Mouse (Mus musculus) thymus, adult 2 months (tissue): Measurements from ENCODE around the gene Ccl11. TPM values are rescaled to one million over a fixed set of nuclear protein-coding genes. Genes with fewer than 3 reads are reported as not detected.

Experiments used
- DNase-seq: peaks from one replicate; pipeline ENCODE4 v3.0.0; 2021
- H3K27ac ChIP-seq: fragments of 200-500 bp; 2 replicates; pipeline ENCODE4 v1.5.1; 2012; ENCODE audit warnings: low read length, control low read depth; ENCODE audit not compliant: control insufficient read depth, insufficient read depth
- H3K27me3 ChIP-seq: fragments of 200-500 bp; 2 replicates; pipeline ENCODE4 v1.6.1; 2012; ENCODE audit warnings: mild to moderate bottlenecking, low read length, moderate library complexity, mixed read lengths; ENCODE audit not compliant: control insufficient read depth, insufficient read depth
- H3K36me3 ChIP-seq: fragments of 200-500 bp; 2 replicates; pipeline ENCODE4 v1.6.1; 2012; ENCODE audit warnings: mild to moderate bottlenecking, low read length, moderate library complexity; ENCODE audit not compliant: control insufficient read depth, insufficient read depth
- H3K4me1 ChIP-seq: fragments of 200-500 bp; replicated peaks from 2 replicates; pipeline ENCODE4 v1.6.1; 2012; ENCODE audit warnings: low read length; ENCODE audit not compliant: control insufficient read depth, insufficient read depth
- H3K4me3 ChIP-seq: fragments of 200-500 bp; 2 replicates; pipeline ENCODE4 v1.5.1; 2012; ENCODE audit warnings: mild to moderate bottlenecking, low read length, control low read depth, moderate library complexity; ENCODE audit not compliant: control insufficient read depth, insufficient read depth
- CTCF ChIP-seq: fragments of 200-500 bp; IDR thresholded peaks from 2 replicates; pipeline ENCODE4 v1.5.1; 2012; ENCODE audit warnings: mild to moderate bottlenecking, control low read depth, low read length, moderate library complexity, borderline replicate concordance; ENCODE audit not compliant: control insufficient read depth, poor library complexity, insufficient read depth; ENCODE audit errors: extremely low read depth
- POLR2A ChIP-seq: fragments of 200-500 bp; IDR thresholded peaks from 2 replicates; pipeline ENCODE4 v1.6.1; 2012; ENCODE audit warnings: mild to moderate bottlenecking, low read length, control low read depth, moderate library complexity; ENCODE audit not compliant: control insufficient read depth, poor library complexity, insufficient read depth; ENCODE audit errors: extremely low read depth
- WGBS: fragments of 180-500 bp; shearing (Covaris S2); methylation state at CpG from one replicate; pipeline ENCODE4 v1.1.7; 2018; 5-methylcytosine and 5-hydroxymethylcytosine counted together
- polyA plus RNA-seq: library from polyadenylated mRNA; depleted of rRNA; stranded (reverse); fragments of >200 nt; gene quantifications from 2 replicates; pipeline ENCODE4 v1.2.3, GENCODE M21; 2012

Ccl11 gene
- polyA plus RNA-seq, 1 experiment, result 30.1 TPM

GRCm38 (mm10) chr11:82019389-82019788 is 38.2 kb upstream of the Ccl11 start:
- Histone ChIP-seq H3K4me1 (no peaks in the 10 kb centered on the region), H3K27me3 (no peaks in the 10 kb centered on the region), H3K27ac (no peak overlapping the region), H3K4me3 (no peak overlapping the region), H3K36me3 (no peaks in the 10 kb centered on the region)
- WGBS, result 62% methylated on average over 2 of the region's 2 CpGs
- no peak for DNase-seq
- TF ChIP-seq POLR2A (no peak), CTCF (no peak)

GRCm38 (mm10) chr11:82019793-82020192 is 37.8 kb upstream of the Ccl11 start:
- no peaks in the 10 kb centered on the region for H3K36me3 ChIP-seq
- H3K27ac ChIP-seq, result no peak overlapping the region
- no peak for TF ChIP-seq POLR2A
- no peak for TF ChIP-seq CTCF

GRCm38 (mm10) chr11:82021406-82021805 is 36.2 kb upstream of the Ccl11 start:
- TF ChIP-seq CTCF (no peak), POLR2A (no peak)
- 5% methylated on average over 3 of the region's 3 CpGs for WGBS
- no peaks in the 10 kb centered on the region for H3K4me1 ChIP-seq

More at GRCm38 (mm10) chr11:82019793-82020192, 37.8 kb upstream of the Ccl11 start:
- Histone ChIP-seq H3K27me3 (no peaks in the 10 kb centered on the region), H3K4me1 (no peaks in the 10 kb centered on the region), H3K4me3 (no peak overlapping the region)
- DNase-seq, result no peak

GRCm38 (mm10) chr11:82022504-82023056 is 35.0 kb upstream of the Ccl11 start:
- WGBS, result 28% methylated on average over 6 of the region's 6 CpGs
- Histone ChIP-seq H3K4me3 (no peak overlapping the region), H3K27ac (no peak overlapping the region), H3K27me3 (no peaks in the 10 kb centered on the region), H3K4me1 (no peaks in the 10 kb centered on the region), H3K36me3 (no peaks in the 10 kb centered on the region)
- no peak for DNase-seq
- TF ChIP-seq CTCF, result no peak
- no peak for TF ChIP-seq POLR2A

More at GRCm38 (mm10) chr11:82021406-82021805, 36.2 kb upstream of the Ccl11 start:
- H3K4me3 ChIP-seq, result no peak overlapping the region
- H3K27ac ChIP-seq, result no peak overlapping the region
- no peaks in the 10 kb centered on the region for H3K36me3 ChIP-seq
- H3K27me3 ChIP-seq, result no peaks in the 10 kb centered on the region
- DNase-seq, result no peak

GRCm38 (mm10) chr11:82023769-82024168 is 33.9 kb upstream of the Ccl11 start:
- no peak overlapping the region for H3K4me3 ChIP-seq
- no peak for DNase-seq
- H3K27me3 ChIP-seq, result no peaks in the 10 kb centered on the region
- H3K27ac ChIP-seq, result no peak overlapping the region
- H3K36me3 ChIP-seq, result no peaks in the 10 kb centered on the region
- TF ChIP-seq CTCF, result no peak
- TF ChIP-seq POLR2A, result no peak
- H3K4me1 ChIP-seq, result no peaks in the 10 kb centered on the region
- 86% methylated on average over 4 of the region's 4 CpGs for WGBS

- Histone ChIP-seq H3K27ac (no peak overlapping the region), H3K27me3 (no peaks in the 10 kb centered on the region), H3K36me3 (no peaks in the 10 kb centered on the region), H3K4me3 (no peak overlapping the region), H3K4me1 (no peaks in the 10 kb centered on the region)
- DNase-seq, result no peak
- 73% methylated on average over 2 of the region's 2 CpGs for WGBS
- TF ChIP-seq CTCF, result no peak
- TF ChIP-seq POLR2A, result no peak
Measured at GRCm38 (mm10) chr11:82030171-82030570, 27.5 kb upstream of the Ccl11 start.

GRCm38 (mm10) chr11:82032136-82032535 is 25.5 kb upstream of the Ccl11 start:
- DNase-seq, result no peak
- Histone ChIP-seq H3K4me3 (no peak overlapping the region), H3K36me3 (no peaks in the 10 kb centered on the region), H3K27me3 (no peaks in the 10 kb centered on the region), H3K27ac (no peak overlapping the region), H3K4me1 (no peaks in the 10 kb centered on the region)
- no peak for TF ChIP-seq POLR2A
